Mouse (Mus musculus): ENCODE measurements at regions not wholly inside any gene's neighbourhood (a gene's known extent, or its start where the extent isn't known, plus 50 kb on each side); places are given as distances from the start of the nearest gene placed in this dataset.
"Not testable (repeated sequence)": the region's sequence is repeated elsewhere in the genome, so short reads cannot be mapped to it uniquely, and the experiment has no call there.

GRCm38 (mm10) chr16:29913357-29914010 is 150.7 kb upstream of the Hes1 start:
- no peak for DNase-seq (ENCODE audit: low read depth, low spot score)

GRCm38 (mm10) chr16:29915346-29915745 is 148.8 kb upstream of the Hes1 start:
- DNase-seq (ENCODE audit: low read depth, low spot score), result no peak

DNA sequence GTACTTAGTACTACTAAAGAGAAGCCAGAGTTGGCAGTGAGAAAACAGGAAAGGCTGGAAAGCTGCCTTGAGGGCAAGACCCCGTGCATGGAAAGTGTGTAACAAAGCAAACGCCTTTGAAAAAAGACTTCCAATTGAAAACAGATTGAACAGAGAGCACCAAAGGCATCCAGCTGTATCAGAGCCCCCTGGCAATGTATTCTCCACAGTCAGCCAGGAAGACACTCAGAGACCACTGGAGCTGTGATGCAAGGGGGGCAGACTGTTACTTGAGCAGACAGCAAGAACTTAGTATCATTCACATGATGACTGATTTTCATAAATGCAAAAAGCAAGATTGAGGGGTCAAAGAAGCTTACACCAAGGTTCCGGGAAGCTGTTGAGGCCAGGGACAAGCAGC is 146.2 kb upstream of the Hes1 start:
- DNase-seq (ENCODE audit: low read depth, low spot score), result peak; percentile 34

- DNase-seq (ENCODE audit: low read depth, low spot score), result no peak
Measured at GRCm38 (mm10) chr16:29918396-29918795, 145.8 kb upstream of the Hes1 start.

DNA sequence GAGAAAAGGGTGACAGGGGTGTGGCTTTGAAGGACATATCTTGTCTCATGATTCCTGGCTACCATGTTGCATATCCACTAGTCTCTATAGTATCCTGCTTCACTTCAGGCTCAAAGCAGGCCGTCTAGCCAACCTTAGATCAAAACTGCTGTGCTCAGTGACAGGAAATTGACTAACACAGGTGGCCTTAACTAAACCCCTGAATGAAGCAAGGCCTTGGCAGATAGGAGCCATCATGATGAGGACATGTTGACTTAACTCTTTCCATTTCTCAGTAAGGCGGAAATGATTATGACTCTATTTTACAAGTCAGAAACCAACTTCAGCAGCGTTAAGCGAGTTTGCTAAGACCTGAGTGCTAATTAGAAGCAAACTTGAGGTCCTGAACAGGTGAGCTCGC is 143.2 kb upstream of the Hes1 start:
- DNase-seq (ENCODE audit: low read depth, low spot score), result no peak

DNA sequence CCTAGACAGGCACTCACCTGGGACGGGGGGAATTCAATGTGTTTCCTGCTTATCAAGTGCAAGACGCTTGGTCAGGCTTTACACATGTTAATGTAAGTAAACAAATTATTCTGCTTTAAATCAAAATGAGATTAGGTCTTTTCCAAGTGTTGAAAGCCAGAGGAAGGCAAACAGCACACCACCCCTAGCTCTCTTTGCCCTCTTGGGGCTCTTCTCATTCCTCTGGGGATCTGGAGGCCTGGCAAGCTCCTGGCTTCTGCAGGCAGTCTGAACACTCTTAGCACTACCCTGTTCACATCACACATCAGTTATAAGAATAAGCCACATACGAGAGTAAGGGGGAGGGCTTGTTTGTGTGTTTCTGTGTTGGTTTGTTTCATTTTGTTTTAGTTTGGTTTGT is 142.8 kb upstream of the Hes1 start:
- DNase-seq (ENCODE audit: low read depth, low spot score), result no peak

- DNase-seq (ENCODE audit: low read depth, low spot score), result not testable (repeated sequence)
Measured at GRCm38 (mm10) chr16:29927276-29927675, 136.9 kb upstream of the Hes1 start.

- DNase-seq (ENCODE audit: low read depth, low spot score), result no peak
Measured at GRCm38 (mm10) chr16:29928291-29928690, 135.9 kb upstream of the Hes1 start.

DNA sequence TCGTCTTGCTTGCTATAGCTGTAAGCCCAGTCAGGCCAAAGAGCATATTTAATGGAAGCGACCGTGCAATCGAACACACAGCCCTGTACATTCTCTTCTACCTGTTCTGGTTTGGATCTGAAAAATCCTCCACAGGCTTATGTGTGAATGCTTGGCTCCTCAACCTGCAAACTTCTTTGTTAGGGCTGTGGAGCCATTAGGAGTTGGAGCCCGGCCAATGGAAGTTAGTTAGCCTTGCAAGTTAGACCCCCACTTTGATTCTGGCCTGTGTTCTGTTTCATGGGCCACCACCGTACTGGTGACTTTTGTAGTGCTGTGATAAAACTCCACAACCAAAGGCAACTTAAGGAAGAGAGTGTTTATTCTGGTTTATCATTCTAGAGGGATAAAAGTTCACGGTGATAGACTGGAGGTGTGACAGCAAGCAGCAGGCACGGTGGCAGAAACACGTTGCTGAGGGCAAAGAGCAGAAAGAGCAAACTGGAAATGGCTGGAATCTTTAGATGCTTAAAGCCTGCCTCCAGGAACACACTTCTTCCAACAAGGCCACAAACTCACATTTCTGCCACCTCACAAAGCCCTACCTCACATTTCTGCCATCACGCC is 132.3 kb upstream of the Hes1 start:
- no peak for DNase-seq (ENCODE audit: low read depth, low spot score)

GRCm38 (mm10) chr16:29934649-29935048 is 129.5 kb upstream of the Hes1 start:
- DNase-seq (ENCODE audit: low read depth, low spot score), result no peak

DNA sequence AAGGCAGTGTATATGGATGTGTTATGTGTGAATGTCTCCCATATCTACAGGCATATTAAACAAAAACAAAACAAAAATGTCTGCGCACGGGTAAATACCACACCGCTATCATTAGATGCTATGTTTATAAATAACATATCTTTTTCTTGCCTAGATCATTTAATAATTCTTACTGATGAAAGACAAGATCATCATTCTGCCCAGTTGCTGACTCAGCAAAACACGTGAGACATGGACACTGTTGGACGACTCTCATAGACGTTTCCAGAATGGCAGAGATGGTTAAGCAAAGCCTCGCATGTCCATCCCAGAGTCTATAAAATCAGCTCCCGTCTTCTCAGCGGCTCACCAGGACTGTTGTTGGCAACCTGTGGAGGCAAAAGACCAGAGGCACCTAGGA is 125.5 kb upstream of the Hes1 start:
- DNase-seq (ENCODE audit: low read depth, low spot score), result no peak

GRCm38 (mm10) chr16:29939331-29939850 is 124.8 kb upstream of the Hes1 start:
- no peak for DNase-seq (ENCODE audit: low read depth, low spot score)

GRCm38 (mm10) chr16:29939869-29940707 is 124.1 kb upstream of the Hes1 start:
- peak; percentile 70 for DNase-seq (ENCODE audit: low read depth, low spot score)

DNA sequence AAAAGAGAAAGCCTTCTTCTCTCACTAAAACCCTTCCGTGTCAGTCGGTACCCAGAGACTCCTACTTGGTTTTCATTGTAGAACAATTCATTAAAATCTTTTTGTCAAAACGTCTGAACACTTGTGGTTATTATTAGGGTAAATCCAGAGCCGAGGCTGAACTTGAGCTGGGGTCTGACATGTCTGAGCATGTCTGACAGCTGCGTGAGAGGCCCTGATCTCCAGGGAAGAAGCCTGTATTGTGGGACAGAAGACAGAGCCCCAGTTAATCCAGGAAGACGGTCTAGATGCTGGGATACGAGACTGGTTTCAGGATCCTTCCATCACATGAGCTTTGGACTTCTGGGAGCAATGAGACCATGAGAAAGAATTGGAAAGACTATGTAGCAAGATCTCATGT is 122.1 kb upstream of the Hes1 start:
- no peak for DNase-seq (ENCODE audit: low read depth, low spot score)

DNA sequence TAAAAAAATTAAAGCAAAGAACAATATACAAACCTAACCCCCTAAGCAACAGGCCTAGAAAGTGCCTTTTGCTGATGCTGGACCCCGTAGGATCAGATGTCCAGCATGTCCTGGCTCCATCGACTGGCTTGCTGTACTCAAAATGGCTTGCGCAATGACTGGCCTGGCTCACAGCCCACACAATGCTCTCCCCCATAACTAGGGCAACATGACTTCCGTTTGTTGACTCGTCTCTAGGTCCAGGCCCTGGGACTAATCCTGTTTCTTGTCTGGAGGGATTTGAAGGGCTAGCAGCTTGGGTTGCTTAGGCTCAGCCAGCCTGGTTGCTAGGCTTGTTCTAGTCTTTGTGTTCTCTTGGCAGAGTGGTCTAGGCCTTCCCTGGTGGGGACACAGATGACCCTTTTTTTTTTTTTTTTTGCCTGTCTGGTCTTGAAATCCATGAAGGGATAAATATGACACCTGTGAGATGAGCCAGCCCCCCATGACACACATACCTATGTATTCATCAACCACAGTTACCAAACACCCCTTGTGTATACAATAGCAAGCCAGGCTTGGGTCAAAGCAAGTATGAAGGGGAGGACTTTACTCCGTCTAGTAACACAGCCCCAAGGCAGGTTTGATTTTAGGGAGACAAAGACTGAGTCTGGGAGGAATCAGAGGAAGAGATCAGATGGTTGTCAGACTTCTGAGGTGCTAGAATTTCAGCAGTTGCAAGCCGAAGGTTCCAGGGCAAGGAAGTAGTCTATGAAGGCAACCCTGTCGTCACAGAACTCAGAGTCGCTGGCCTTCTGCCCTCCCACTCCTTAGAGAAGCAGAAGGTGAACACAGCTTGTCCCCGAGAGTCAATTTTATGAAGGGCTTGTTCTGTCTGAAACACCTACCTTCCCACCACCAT is 120.0 kb upstream of the Hes1 start:
- DNase-seq (ENCODE audit: low read depth, low spot score), result no peak

DNA sequence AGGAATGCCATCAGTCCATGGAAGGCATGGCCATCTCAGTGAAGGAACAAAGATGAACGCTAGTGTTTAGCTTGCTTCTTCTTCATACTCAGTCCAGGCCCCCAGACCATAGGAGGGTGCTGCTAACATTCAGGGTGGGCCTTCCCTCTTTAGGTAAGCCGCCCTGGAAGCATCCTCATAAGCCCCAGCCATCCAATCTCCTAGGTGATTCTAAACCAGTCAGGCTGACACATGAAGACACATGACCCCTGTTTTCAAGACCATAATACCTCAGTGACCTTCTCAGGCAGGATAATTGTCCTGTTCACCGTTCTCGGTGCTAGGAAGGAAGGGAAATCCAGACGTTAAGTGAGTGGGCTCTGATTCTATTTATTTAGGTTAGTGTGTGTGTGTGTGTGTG is 119.2 kb upstream of the Hes1 start:
- no peak for DNase-seq (ENCODE audit: low read depth, low spot score)

- DNase-seq (ENCODE audit: low read depth, low spot score), result no peak
Measured at GRCm38 (mm10) chr16:29945376-29945890, 118.8 kb upstream of the Hes1 start.

DNA sequence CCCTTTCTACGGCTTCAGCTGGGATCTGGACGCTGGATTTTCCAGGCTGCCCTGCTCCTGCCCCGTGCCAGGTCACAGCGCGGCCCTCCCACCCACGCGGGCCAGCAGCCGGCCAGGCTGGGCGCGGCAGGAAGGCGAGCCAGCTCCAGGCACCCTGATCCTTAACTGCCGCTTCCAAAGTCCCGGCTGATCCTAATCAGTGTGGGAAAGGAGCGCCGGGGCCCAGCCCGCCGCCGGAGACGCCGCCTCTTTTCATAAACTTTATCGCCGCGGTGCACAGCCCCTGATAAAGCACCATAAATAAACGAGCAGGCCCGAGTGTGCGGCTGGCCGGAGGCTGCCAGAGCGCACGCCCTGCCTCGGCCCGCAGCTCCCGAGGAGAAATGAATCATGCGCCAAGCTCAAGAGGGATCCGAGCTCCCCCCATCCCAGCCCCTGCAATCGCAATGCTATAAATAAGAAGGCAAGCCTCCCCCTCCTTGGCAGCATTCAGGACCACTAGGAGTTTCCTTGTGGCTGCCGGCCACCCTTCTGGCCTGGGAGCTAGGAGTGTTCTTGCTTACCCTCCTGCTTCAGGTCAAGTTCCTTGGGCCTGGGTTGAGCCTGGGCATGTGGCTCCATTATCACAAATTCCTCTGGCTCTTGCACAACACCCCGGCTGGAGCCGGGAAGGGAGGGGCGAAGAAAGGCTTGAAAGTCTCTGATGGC is 118.1 kb upstream of the Hes1 start:
- DNase-seq (ENCODE audit: low read depth, low spot score), result peak; percentile 53

- DNase-seq (ENCODE audit: low read depth, low spot score), result no peak
Measured at GRCm38 (mm10) chr16:29946966-29947365, 117.2 kb upstream of the Hes1 start.

GRCm38 (mm10) chr16:29947670-29948069 is 116.5 kb upstream of the Hes1 start:
- DNase-seq (ENCODE audit: low read depth, low spot score), result no peak

- DNase-seq (ENCODE audit: low read depth, low spot score), result peak; percentile 79
Measured at GRCm38 (mm10) chr16:29950136-29950535, 114.0 kb upstream of the Hes1 start.
